Mouse (Mus musculus) embryonic facial prominence, embryonic 10.5 days (tissue): ENCODE data around the gene Cabp1. TPM values are rescaled to one million over a fixed set of nuclear protein-coding genes. Genes with fewer than 3 reads are reported as not detected.

Experiments
- DNase-seq: peaks from one replicate; pipeline ENCODE4 v3.0.0-alpha.2; 2017; ENCODE audit warnings: low spot score
- H3K27ac ChIP-seq: fragments of 300-500 bp; sonication (generic); replicated peaks from 2 replicates; pipeline ENCODE4 v1.5.1; 2016; ENCODE audit warnings: mild to moderate bottlenecking
- H3K27me3 ChIP-seq: fragments of 300-500 bp; sonication (generic); replicated peaks from 2 replicates; pipeline ENCODE4 v1.6.1; 2016; ENCODE audit warnings: low read depth, mild to moderate bottlenecking; ENCODE audit not compliant: poor library complexity, severe bottlenecking
- H3K36me3 ChIP-seq: fragments of 300-500 bp; sonication (generic); replicated peaks from 2 replicates; pipeline ENCODE4 v1.6.1; 2016; ENCODE audit warnings: mild to moderate bottlenecking, moderate library complexity
- H3K4me1 ChIP-seq: fragments of 300-500 bp; sonication (generic); 2 replicates; pipeline ENCODE4 v1.6.1; 2016
- H3K4me3 ChIP-seq: fragments of 300-500 bp; sonication (generic); 2 replicates; pipeline ENCODE4 v1.5.1; 2016; ENCODE audit warnings: mild to moderate bottlenecking, moderate library complexity
- H3K9me3 ChIP-seq: fragments of 300-500 bp; sonication (generic); 2 replicates; pipeline ENCODE4 v1.6.1; 2016; ENCODE audit warnings: mild to moderate bottlenecking
- WGBS: fragments of 180-500 bp; shearing (Covaris S2); methylation state at CpG from one replicate; pipeline ENCODE4 v1.1.7; 2016; 5-methylcytosine and 5-hydroxymethylcytosine counted together
- polyA plus RNA-seq: library from polyadenylated mRNA; unstranded; fragments of >200 nt; fragmentation: Nextera tagmentation; extraction: Ambion mirVana; gene quantifications from 2 replicates; pipeline ENCODE4 v1.2.1, GENCODE M21; 2016

Cabp1 gene
- polyA plus RNA-seq, 1 experiment from 2014 or later = 1.4 TPM

- no peak for DNase-seq
- no peak overlapping the region for H3K27ac ChIP-seq
- no peaks in the 10 kb centered on the region for H3K9me3 ChIP-seq
- no peak overlapping the region for H3K4me3 ChIP-seq
- H3K27me3 ChIP-seq = peaks cover 45% of the 10 kb centered on the region
- H3K4me1 ChIP-seq = peaks cover 18% of the 10 kb centered on the region
- H3K36me3 ChIP-seq = no peaks in the 10 kb centered on the region
- 45% methylated on average over 15 of the region's 15 CpGs for WGBS
These were observed 36.8 kb upstream of the Cabp1 start for GRCm38 (mm10) chr5:115230830-115231551.

- no peak for DNase-seq
- no peak overlapping the region for H3K27ac ChIP-seq
- 74% methylated on average over 3 of the region's 3 CpGs for WGBS
- H3K36me3 ChIP-seq = no peaks in the 10 kb centered on the region
- H3K4me3 ChIP-seq = no peak overlapping the region
- 0 out of 2 replicates have a peak, but pooled peaks cover 3% of the 10 kb centered on the region for H3K9me3 ChIP-seq
- H3K27me3 ChIP-seq = peaks cover 11% of the 10 kb centered on the region
- H3K4me1 ChIP-seq = peaks cover 28% of the 10 kb centered on the region
These were observed 28.3 kb upstream of the Cabp1 start for GRCm38 (mm10) chr5:115222485-115222884.

- Histone ChIP-seq H3K36me3 (no peaks in the 10 kb centered on the region), H3K27ac (no peak overlapping the region), H3K9me3 (0 out of 2 replicates have a peak, but pooled peaks cover 3% of the 10 kb centered on the region), H3K4me3 (no peak overlapping the region), H3K4me1 (peaks cover 28% of the 10 kb centered on the region), H3K27me3 (peaks cover 20% of the 10 kb centered on the region)
- 37% methylated on average over 13 of the region's 13 CpGs for WGBS
- no peak for DNase-seq
These were observed 26.9 kb upstream of the Cabp1 start for GRCm38 (mm10) chr5:115220931-115221640.

- 92% methylated on average over 12 of the region's 12 CpGs for WGBS
- DNase-seq = no peak
These were observed 23.8 kb upstream of the Cabp1 start for GRCm38 (mm10) chr5:115217998-115218397.

GRCm38 (mm10) chr5:115215273-115216185 is 21.3 kb upstream of the Cabp1 start:
- Histone ChIP-seq H3K27me3 (peaks cover 61% of the 10 kb centered on the region), H3K27ac (peak overlapping the region; percentile 84), H3K9me3 (0 out of 2 replicates have a peak, but pooled peaks cover 3% of the 10 kb centered on the region), H3K4me1 (peaks cover 16% of the 10 kb centered on the region), H3K36me3 (no peaks in the 10 kb centered on the region), H3K4me3 (peak overlapping the region; percentile 61)
- whole genome bisulfite sequencing = 12% methylated on average over 27 of the region's 27 CpGs
- DNase-seq = peak; percentile 30

More at GRCm38 (mm10) chr5:115217998-115218397, 23.8 kb upstream of the Cabp1 start:
- peaks cover 28% of the 10 kb centered on the region for H3K4me1 ChIP-seq
- 0 out of 2 replicates have a peak, but pooled peaks cover 3% of the 10 kb centered on the region for H3K9me3 ChIP-seq
- H3K36me3 ChIP-seq = no peaks in the 10 kb centered on the region
- H3K27ac ChIP-seq = no peak overlapping the region
- H3K4me3 ChIP-seq = no peak overlapping the region
- H3K27me3 ChIP-seq = peaks cover 41% of the 10 kb centered on the region

- peak; percentile 73 for DNase-seq
- no peaks in the 10 kb centered on the region for H3K36me3 ChIP-seq
- WGBS = under 1% methylated on average over 17 of the region's 17 CpGs
- peak overlapping the region; percentile 84 for H3K27ac ChIP-seq
- 0 out of 2 replicates have a peak, but pooled peaks cover 3% of the 10 kb centered on the region for H3K9me3 ChIP-seq
- peak overlapping the region; percentile 61 for H3K4me3 ChIP-seq
- peaks cover 15% of the 10 kb centered on the region for H3K4me1 ChIP-seq
- H3K27me3 ChIP-seq = peaks cover 54% of the 10 kb centered on the region
These were observed 20.7 kb upstream of the Cabp1 start for GRCm38 (mm10) chr5:115214864-115215263.

- DNase-seq = no peak
- no peaks in the 10 kb centered on the region for H3K36me3 ChIP-seq
- no peaks in the 10 kb centered on the region for H3K9me3 ChIP-seq
- H3K4me1 ChIP-seq = peaks cover 19% of the 10 kb centered on the region
- H3K27me3 ChIP-seq = peaks cover 53% of the 10 kb centered on the region
- 68% methylated on average over 4 of the region's 4 CpGs for WGBS
- H3K27ac ChIP-seq = no peak overlapping the region
- no peak overlapping the region for H3K4me3 ChIP-seq
These were observed 18.7 kb upstream of the Cabp1 start for GRCm38 (mm10) chr5:115212861-115213260.

- Histone ChIP-seq H3K36me3 (no peaks in the 10 kb centered on the region), H3K4me1 (peaks cover 20% of the 10 kb centered on the region), H3K9me3 (no peaks in the 10 kb centered on the region), H3K27me3 (peaks cover 53% of the 10 kb centered on the region), H3K27ac (no peak overlapping the region), H3K4me3 (no peak overlapping the region)
- no peak for DNase-seq
- 82% methylated on average over 9 of the region's 9 CpGs for WGBS
These were observed 18.3 kb upstream of the Cabp1 start for GRCm38 (mm10) chr5:115212451-115212850.

GRCm38 (mm10) chr5:115210380-115210779 is 16.2 kb upstream of the Cabp1 start:
- H3K4me1 ChIP-seq = peaks cover 16% of the 10 kb centered on the region
- WGBS = 12% methylated on average over 1 of the region's 1 CpGs
- H3K27me3 ChIP-seq = peaks cover 48% of the 10 kb centered on the region

GRCm38 (mm10) chr5:115208601-115209000 is 14.4 kb upstream of the Cabp1 start:
- Histone ChIP-seq H3K27ac (no peak overlapping the region), H3K9me3 (no peaks in the 10 kb centered on the region), H3K4me3 (no peak overlapping the region), H3K27me3 (peaks cover 52% of the 10 kb centered on the region), H3K4me1 (peaks cover 26% of the 10 kb centered on the region), H3K36me3 (no peaks in the 10 kb centered on the region)
- 61% methylated on average over 5 of the region's 5 CpGs for WGBS
- DNase-seq = no peak

More at GRCm38 (mm10) chr5:115210380-115210779, 16.2 kb upstream of the Cabp1 start:
- H3K36me3 ChIP-seq = no peaks in the 10 kb centered on the region
- no peak overlapping the region for H3K4me3 ChIP-seq
- H3K9me3 ChIP-seq = no peaks in the 10 kb centered on the region
- peak; percentile 45 for DNase-seq
- no peak overlapping the region for H3K27ac ChIP-seq

GRCm38 (mm10) chr5:115207892-115208291 is 13.7 kb upstream of the Cabp1 start:
- Histone ChIP-seq H3K36me3 (no peaks in the 10 kb centered on the region), H3K27ac (no peak overlapping the region), H3K9me3 (no peaks in the 10 kb centered on the region), H3K4me3 (peak overlapping the region; percentile 16; the same call in 1 of the 2 replicates), H3K4me1 (peaks cover 26% of the 10 kb centered on the region), H3K27me3 (peaks cover 58% of the 10 kb centered on the region)
- 11% methylated on average over 11 of the region's 16 CpGs for whole genome bisulfite sequencing
- no peak for DNase-seq

GRCm38 (mm10) chr5:115207244-115207643 is 13.1 kb upstream of the Cabp1 start:
- H3K27ac ChIP-seq = no peak overlapping the region
- no peaks in the 10 kb centered on the region for H3K9me3 ChIP-seq
- H3K4me3 ChIP-seq = no peak overlapping the region
- DNase-seq = no peak
- WGBS = 54% methylated on average over 5 of the region's 5 CpGs
- no peaks in the 10 kb centered on the region for H3K36me3 ChIP-seq
- peaks cover 26% of the 10 kb centered on the region for H3K4me1 ChIP-seq
- H3K27me3 ChIP-seq = peaks cover 56% of the 10 kb centered on the region
